Mouse (Mus musculus): ENCODE measurements around the gene Krt27. TPM values are rescaled to one million over a fixed set of nuclear protein-coding genes. Genes with fewer than 3 reads are reported as not detected.
A peak's percentile ranks its signal among the peaks of the same experiment; 100 is the strongest.

The Krt27 gene
- total and polyA plus RNA-seq, 3 experiments, result not detected

- no peaks in the 10 kb centered on the region for H3K79me2 ChIP-seq (ENCODE audit: control insufficient read depth, insufficient read depth, low read length, poor library complexity)
- no peak overlapping the region for H3K9ac ChIP-seq (ENCODE audit: control insufficient read depth, low read depth, low read length, poor library complexity, severe bottlenecking)
- no peak for TF ChIP-seq CHD1 (IDR thresholded peaks at IDR 0.05; ENCODE audit: low read depth, low read length)
- TF ChIP-seq HCFC1 (IDR thresholded peaks at IDR 0.05; ENCODE audit: low read depth, low read length), result no peak
- peak; percentile 30; the same call in 1 of the 2 replicates for TF ChIP-seq USF1 (IDR thresholded peaks at IDR 0.05; ENCODE audit: low read depth, low read length)
- TF ChIP-seq RAD21 (IDR thresholded peaks at IDR 0.05; ENCODE audit: low read depth, low read length), result no peak
- TF ChIP-seq GABPA (IDR thresholded peaks at IDR 0.05; ENCODE audit: low read depth, low read length), result no peak
- H3K27ac ChIP-seq (ENCODE audit: control insufficient read depth, low read depth, low read length), result no peak overlapping the region
- H3K36me3 ChIP-seq (ENCODE audit: control insufficient read depth in 1 of 2, insufficient read depth in 2 of 2, low read length in 2 of 2), result peaks cover 0 to 3% of the 10 kb centered on the region in 2 experiments; a peak in 2 of 4 replicates
- peaks cover 11 to 16% of the 10 kb centered on the region in 2 experiments for H3K27me3 ChIP-seq (ENCODE audit: control insufficient read depth in 1 of 2, insufficient read depth in 2 of 2, low read length in 2 of 2)
- H3K9me3 ChIP-seq (replicated peaks; ENCODE audit: insufficient read depth, low read length), result no peaks in the 10 kb centered on the region
- peaks cover 0 to 7% of the 10 kb centered on the region in 2 experiments; a peak in 2 of 4 replicates for H3K4me1 ChIP-seq (ENCODE audit: control insufficient read depth in 1 of 2, insufficient read depth in 2 of 2, low read length in 2 of 2)
- no peak overlapping the region for H3K4me3 ChIP-seq (ENCODE audit: control insufficient read depth in 1 of 2, insufficient read depth in 1 of 2, low read depth in 2 of 2, low read length in 2 of 2)
- no peak for DNase-seq (ENCODE audit: low read depth, low spot score)
Observed at GRCm38 (mm10) chr11:99369853-99370451, 19.0 kb upstream of the Krt27 start.

GRCm38 (mm10) chr11:99369229-99369628 lies 18.3 kb upstream of the Krt27 start:
- peak; percentile 35 for DNase-seq (ENCODE audit: low read depth, low spot score)
- H3K79me2 ChIP-seq (ENCODE audit: control insufficient read depth, insufficient read depth, low read length, poor library complexity), result no peaks in the 10 kb centered on the region
- peaks cover 0 to 3% of the 10 kb centered on the region in 2 experiments; a peak in 2 of 4 replicates for H3K36me3 ChIP-seq (ENCODE audit: control insufficient read depth in 1 of 2, insufficient read depth in 2 of 2, low read length in 2 of 2)
- no peaks in the 10 kb centered on the region for H3K9me3 ChIP-seq (replicated peaks; ENCODE audit: insufficient read depth, low read length)
- TF ChIP-seq CHD2 (IDR thresholded peaks at IDR 0.05; ENCODE audit: low read length) (no peak), CTCF (IDR thresholded peaks at IDR 0.05 in 2 of 3, conservative IDR thresholded peaks at IDR 0.05 in 1 of 3; ENCODE audit: control insufficient read depth in 1 of 3, insufficient read depth in 1 of 3, low read depth in 2 of 3, low read length in 3 of 3, poor library complexity in 1 of 3, severe bottlenecking in 1 of 3) (peak; percentile 41 to 55 (median 44))
- H3K27ac ChIP-seq (ENCODE audit: control insufficient read depth, low read depth, low read length), result no peak overlapping the region
- H3K4me1 ChIP-seq (ENCODE audit: control insufficient read depth in 1 of 2, insufficient read depth in 2 of 2, low read length in 2 of 2), result peaks cover 0 to 7% of the 10 kb centered on the region in 2 experiments; a peak in 2 of 4 replicates
- peaks cover 10 to 11% of the 10 kb centered on the region in 2 experiments for H3K27me3 ChIP-seq (ENCODE audit: control insufficient read depth in 1 of 2, insufficient read depth in 2 of 2, low read length in 2 of 2)
- H3K9ac ChIP-seq (ENCODE audit: control insufficient read depth, low read depth, low read length, poor library complexity, severe bottlenecking), result no peak overlapping the region
- H3K4me3 ChIP-seq (ENCODE audit: control insufficient read depth in 1 of 2, insufficient read depth in 1 of 2, low read depth in 2 of 2, low read length in 2 of 2), result no peak overlapping the region

- Histone ChIP-seq H3K79me2 (ENCODE audit: control insufficient read depth, insufficient read depth, low read length, poor library complexity) (no peaks in the 10 kb centered on the region), H3K4me3 (ENCODE audit: control insufficient read depth in 1 of 2, insufficient read depth in 1 of 2, low read depth in 2 of 2, low read length in 2 of 2) (no peak overlapping the region), H3K36me3 (ENCODE audit: control insufficient read depth in 1 of 2, insufficient read depth in 2 of 2, low read length in 2 of 2) (peaks cover 0 to 3% of the 10 kb centered on the region in 2 experiments; a peak in 2 of 4 replicates), H3K9ac (ENCODE audit: control insufficient read depth, low read depth, low read length, poor library complexity, severe bottlenecking) (no peak overlapping the region), H3K27ac (ENCODE audit: control insufficient read depth, low read depth, low read length) (no peak overlapping the region), H3K9me3 (replicated peaks; ENCODE audit: insufficient read depth, low read length) (no peaks in the 10 kb centered on the region), H3K27me3 (ENCODE audit: control insufficient read depth in 1 of 2, insufficient read depth in 2 of 2, low read length in 2 of 2) (peaks cover 0 to 8% of the 10 kb centered on the region in 2 experiments; a peak in 1 of 4 replicates), H3K4me1 (ENCODE audit: control insufficient read depth in 1 of 2, insufficient read depth in 2 of 2, low read length in 2 of 2) (peaks cover 0 to 7% of the 10 kb centered on the region in 2 experiments; a peak in 2 of 4 replicates)
- TF ChIP-seq TBP (IDR thresholded peaks at IDR 0.05; ENCODE audit: low read depth, low read length), result no peak
- no peak for TF ChIP-seq ELF1 (IDR thresholded peaks at IDR 0.05; ENCODE audit: low read depth, low read length)
- no peak for TF ChIP-seq HCFC1 (IDR thresholded peaks at IDR 0.05; ENCODE audit: low read depth, low read length)
- TF ChIP-seq CHD1 (IDR thresholded peaks at IDR 0.05; ENCODE audit: low read depth, low read length), result no peak
- TF ChIP-seq E2F4 (IDR thresholded peaks at IDR 0.05; ENCODE audit: borderline replicate concordance, low read depth, low read length), result no peak
- peak; percentile 31; the same call in 1 of the 2 replicates for TF ChIP-seq SMC3 (IDR thresholded peaks at IDR 0.05; ENCODE audit: low read depth, low read length)
- peak; percentile 4 to 46 (median 41); a peak in 3 of 6 replicates for TF ChIP-seq CTCF (IDR thresholded peaks at IDR 0.05 in 2 of 3, conservative IDR thresholded peaks at IDR 0.05 in 1 of 3; ENCODE audit: control insufficient read depth in 1 of 3, insufficient read depth in 1 of 3, low read depth in 2 of 3, low read length in 3 of 3, poor library complexity in 1 of 3, severe bottlenecking in 1 of 3)
- no peak for TF ChIP-seq ETS1 (IDR thresholded peaks at IDR 0.05; ENCODE audit: low read depth, low read length)
- no peak for TF ChIP-seq ZNF384 (IDR thresholded peaks at IDR 0.05; ENCODE audit: low read depth, low read length)
- peak; percentile 46 for DNase-seq (ENCODE audit: low read depth, low spot score)
Observed at GRCm38 (mm10) chr11:99366791-99367190, 15.9 kb upstream of the Krt27 start.

All from MEL (cell line).